Mouse (Mus musculus): Measurements from ENCODE around the gene Gm42906.

Gm42906 gene

GRCm38 (mm10) chr5:151060476-151060875, 367.5 kb downstream of the Gm42906 start:
- no peak for DNase-seq (ENCODE audit: low spot score)

- DNase-seq (ENCODE audit: low spot score), result no peak
These were observed 368.2 kb downstream of the Gm42906 start for GRCm38 (mm10) chr5:151059772-151060171.

DNA sequence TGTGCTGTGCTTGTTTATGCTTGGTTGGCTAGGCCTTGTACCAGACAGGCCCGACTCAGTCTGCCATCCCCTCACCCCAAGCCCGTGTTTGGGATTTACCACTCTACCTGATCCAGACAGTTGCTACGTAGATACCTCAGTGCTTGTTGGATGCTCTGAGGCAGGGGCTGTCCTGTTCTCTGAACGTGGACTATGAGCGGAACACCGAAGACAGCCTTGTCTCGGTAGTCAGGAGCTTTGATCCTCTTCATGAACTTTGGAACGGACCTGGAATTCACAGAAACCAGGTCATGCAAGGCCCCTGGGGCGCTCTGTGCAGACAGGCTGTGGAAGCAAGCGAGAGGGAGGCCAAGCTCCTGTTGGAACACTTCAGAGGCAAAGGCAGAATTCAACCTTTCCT, 368.6 kb downstream of the Gm42906 start:
- no peak for DNase-seq (ENCODE audit: low spot score)

GRCm38 (mm10) chr5:151057716-151058115, 370.2 kb downstream of the Gm42906 start:
- no peak for DNase-seq (ENCODE audit: low spot score)

DNA sequence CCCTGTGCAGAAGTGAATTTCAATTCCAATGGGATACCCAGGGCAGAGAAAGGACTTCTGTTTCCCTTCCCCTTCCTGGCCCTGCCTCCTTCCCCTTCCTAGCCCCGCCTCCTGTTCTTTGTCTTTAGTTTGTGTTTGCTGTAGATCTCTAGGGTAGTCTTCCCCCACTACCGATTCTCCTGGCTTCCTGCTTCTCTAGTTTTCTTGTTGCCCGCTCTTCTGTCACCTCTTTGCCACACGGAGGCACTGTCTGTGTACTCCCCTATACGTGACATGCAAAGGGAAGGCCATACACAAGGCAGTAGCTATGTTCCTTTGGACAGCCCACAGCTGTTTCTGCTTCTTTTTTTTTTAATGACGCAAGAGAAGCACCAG, 371.1 kb downstream of the Gm42906 start:
- no peak for DNase-seq (ENCODE audit: low spot score)

DNA sequence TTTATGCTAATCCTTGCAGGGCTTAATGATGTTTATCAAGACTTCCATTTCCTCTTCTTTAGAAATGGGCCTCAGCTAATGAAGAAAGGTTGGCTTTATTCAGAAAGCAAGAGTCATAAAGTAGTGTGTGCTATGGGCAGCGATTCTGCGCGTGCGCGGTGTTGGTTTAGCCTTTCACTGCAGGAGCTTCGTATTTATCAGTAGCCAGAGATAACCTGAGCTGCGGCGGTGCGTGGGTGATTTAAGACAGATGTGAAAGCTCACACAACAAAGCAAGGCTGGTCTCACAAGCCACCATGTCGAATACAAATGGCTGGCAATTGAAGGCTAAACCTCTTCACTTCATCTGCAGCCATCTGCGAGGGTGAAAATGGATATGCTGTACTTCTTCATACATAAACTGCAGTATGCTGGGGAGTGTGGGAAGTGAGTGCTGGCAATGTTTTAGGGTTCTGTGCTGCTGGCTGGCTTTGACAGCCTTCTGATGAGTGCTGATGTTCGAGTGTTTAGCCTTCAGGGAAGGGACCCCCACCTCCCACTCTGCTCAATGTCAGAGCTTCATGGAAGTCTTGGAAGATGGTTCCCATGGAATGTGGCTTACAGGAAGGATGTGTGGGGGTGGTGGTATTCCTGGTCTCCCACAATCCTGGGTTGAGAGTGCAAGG, 371.6 kb downstream of the Gm42906 start:
- DNase-seq (ENCODE audit: low spot score), result no peak

DNA sequence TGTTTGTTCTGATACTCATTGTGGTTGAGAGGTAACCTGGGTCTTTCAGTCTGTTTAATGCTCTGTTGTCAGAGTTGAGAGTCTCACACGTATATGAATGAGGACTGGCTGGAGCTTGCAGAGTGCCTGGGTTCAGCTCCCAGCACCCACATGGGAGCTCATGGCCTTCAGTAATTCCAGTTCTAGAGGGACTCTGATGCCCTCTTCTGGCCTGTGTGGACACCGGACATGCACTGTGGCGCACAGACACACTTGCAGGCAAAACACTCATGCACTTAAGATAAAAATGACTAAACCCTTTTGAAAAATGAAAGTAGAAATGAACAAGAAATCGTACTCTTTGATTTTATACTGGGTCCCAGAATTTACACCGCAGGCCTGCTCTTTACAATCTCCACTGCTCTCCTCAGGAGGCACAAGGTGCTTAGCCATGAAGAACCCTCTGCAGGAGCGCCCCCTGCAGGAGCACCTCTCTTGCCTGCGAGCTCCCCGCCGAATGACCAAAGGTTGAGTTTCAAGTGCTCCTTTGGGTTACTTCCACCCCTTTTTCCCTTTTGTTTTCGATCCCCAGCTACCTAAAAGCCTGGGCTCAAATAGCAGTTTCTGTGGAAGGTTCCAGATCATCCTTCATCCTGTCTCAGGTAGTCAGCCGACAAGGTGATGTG, 372.4 kb downstream of the Gm42906 start:
- peak; percentile 58 for DNase-seq (ENCODE audit: low spot score)

DNA sequence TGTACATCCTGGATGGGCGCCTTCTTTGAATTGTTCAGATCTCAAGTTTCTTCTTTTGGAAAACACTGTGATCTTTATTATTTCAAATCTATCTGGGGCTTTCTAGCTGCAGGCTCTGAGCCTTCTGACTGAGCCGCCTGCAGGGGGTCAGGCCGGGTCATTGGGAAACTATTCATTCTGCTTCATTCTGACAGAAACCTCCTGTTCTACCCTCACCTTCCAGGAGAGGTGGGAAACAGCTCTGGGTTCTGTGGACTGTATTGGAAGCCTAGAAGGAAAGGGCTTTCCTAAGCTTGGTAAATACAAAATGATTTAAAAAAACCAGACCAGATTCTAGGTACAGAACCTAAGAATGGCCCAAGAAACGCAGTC, 373.2 kb downstream of the Gm42906 start:
- no peak for DNase-seq (ENCODE audit: low spot score)

- DNase-seq (ENCODE audit: low spot score), result no peak
These were observed 373.7 kb downstream of the Gm42906 start for GRCm38 (mm10) chr5:151054100-151054742.

GRCm38 (mm10) chr5:151053190-151053589, 374.8 kb downstream of the Gm42906 start:
- DNase-seq (ENCODE audit: low spot score), result no peak

DNA sequence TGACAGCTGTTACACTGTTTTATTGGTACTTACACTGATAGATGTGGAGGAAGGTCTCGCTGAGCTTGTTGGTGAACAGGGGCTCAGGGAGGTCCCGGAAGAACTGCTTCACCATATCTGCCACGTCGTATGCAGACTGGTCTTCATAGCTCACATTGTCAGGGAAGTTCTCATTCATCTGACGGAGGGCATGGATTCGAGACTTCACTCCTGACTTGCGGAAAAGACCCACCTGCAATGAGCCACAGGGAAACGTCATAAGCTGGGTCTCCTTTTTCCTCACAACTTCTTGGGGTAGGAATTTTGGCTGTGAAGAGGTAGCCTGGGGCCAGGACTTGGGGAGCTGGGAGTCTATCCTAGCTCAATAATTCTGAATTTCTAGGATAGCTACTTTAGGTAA, 375.6 kb downstream of the Gm42906 start:
- DNase-seq (ENCODE audit: low spot score), result no peak

DNA sequence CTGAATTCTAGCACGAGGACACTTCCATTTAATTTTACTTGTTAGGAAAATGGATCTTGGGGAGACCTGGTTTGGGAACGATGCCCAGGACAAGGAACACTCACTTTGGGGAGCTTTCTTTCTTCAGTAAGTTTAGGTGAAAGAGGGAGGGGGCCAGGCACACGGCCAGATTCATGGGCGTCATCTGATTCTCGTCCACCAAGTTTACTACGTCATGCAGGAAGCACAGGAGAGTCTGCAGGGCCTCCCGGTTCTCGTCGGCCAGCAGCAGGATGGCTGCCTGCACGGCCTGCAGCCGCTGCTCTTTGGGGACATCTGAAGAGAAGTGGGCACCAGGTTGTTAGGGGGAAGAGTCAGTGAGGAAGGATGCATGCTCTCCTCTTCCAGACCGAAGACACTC, 380.5 kb downstream of the Gm42906 start:
- no peak for DNase-seq (ENCODE audit: low spot score)

DNA sequence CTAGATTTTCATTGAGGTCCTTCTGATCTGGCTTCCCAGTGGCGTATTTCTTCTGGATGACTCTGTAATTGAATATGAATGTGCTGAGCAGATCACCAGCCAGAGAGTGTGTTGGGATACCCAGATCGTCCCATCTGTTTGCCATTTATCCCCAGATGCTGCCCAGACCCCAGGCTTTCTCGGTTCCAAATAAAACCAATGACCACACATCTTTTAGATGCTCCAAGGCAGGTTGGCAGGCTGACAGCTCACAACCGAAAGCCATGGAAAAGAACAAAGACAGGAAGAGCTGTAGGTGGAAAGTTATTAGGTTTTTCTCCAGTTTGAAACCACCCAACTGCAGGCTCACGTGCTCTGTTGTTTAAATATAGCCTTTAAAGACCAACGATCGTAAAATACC, 381.0 kb downstream of the Gm42906 start:
- no peak for DNase-seq (ENCODE audit: low spot score)

DNA sequence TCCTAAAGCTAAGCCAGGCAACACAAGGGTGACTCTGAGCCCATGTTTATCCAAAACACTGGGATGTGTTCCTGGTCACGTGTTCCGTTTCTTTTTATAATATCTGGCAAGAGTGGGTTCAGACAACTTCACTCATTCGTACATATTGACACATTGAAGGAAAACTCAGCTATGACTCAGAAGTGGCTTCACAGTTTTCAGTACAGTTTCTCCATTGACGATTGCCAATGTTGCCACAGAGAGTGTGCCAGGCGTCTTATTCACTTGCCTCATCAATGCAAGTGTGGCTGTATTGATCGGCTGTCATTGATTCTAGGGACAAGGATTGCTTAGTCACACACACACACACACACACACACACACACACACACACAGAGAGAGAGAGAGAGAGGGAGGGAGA, 381.8 kb downstream of the Gm42906 start:
- DNase-seq (ENCODE audit: low spot score), result no peak

DNA sequence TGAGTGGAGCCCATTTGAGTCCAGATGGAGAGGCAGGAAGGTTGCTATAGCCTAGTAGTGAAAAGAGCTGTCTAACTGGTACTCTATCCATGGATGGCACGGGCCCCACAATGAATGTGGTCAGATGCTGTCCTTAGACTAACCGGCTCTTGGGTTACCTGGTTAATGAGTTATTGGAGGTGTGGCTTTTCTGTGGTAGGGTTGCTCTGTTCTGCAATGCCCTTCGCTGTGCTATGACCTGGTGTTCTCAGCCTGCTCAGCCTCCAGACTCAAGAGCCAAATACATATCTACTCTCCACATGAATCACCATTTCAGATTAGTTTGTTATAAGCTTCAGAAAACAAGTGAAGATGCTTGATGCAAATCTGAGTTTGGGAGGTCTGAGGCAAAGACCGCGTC, 385.1 kb downstream of the Gm42906 start:
- DNase-seq (ENCODE audit: low spot score), result no peak

DNA sequence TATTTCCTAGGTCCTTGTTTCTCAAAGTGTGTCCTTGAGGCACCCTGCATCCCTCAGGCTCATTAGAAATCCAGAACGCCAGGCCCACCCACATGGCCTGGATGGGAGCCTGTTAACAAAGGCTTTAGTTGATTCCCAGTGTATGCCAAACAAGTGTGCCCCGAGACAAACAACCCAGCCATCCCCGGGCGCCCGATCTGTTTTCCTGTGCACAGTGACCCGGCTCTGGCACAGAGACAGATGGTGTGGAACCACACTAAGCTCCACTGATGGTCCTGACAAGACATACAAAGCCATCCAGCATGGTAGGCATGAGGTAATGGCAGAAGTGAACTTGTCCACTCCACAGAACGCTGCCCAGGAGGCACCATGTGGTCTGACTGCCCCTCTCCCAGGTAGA, 390.1 kb downstream of the Gm42906 start:
- DNase-seq (ENCODE audit: low spot score), result peak; percentile 49

DNA sequence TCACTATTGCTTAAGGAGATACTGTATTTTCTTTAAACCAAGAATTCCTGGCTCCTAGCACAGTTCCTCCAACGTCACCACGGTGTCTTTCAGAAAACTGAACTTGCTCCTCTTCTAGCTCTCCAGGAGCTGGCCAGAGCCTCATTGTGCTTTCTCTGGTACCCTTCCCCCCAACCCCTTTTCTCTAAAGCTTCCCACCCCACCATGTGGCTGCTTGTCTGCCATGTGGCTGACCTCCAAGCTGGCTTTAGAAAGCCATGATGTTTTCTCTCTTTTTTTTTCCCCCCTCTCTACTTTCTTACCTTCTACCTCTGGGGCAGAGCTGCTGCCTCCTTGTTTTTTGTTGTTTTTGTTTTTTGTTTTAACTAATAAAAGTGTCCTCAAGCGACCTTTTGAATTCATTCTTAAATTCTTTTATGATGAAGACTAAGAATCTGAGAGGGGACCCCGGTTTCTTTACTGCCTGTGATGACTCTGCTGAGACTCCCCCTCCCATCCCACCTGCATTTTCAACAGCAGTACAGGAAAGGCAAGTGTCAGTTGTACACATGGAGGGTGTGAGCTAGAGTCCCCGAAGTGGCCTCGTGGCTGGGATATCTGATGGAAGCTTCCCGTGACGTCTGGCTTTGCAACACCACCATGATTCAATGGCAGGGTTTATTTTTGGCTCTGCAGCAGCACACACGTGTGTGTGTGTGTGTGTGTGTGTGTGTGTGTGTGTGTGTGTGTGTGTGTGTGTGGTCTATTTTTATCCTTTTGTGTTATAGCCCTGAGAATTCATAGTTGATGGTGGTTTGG, 393.0 kb downstream of the Gm42906 start:
- DNase-seq (ENCODE audit: low spot score), result no peak

GRCm38 (mm10) chr5:151028906-151029305, 399.1 kb downstream of the Gm42906 start:
- DNase-seq (ENCODE audit: low spot score), result no peak

GRCm38 (mm10) chr5:151027171-151027570, 400.8 kb downstream of the Gm42906 start:
- DNase-seq (ENCODE audit: low spot score), result no peak

GRCm38 (mm10) chr5:151026069-151026468, 401.9 kb downstream of the Gm42906 start:
- no peak for DNase-seq (ENCODE audit: low spot score)

- no peak for DNase-seq (ENCODE audit: low spot score)
These were observed 403.5 kb downstream of the Gm42906 start for GRCm38 (mm10) chr5:151024483-151024882.

DNA sequence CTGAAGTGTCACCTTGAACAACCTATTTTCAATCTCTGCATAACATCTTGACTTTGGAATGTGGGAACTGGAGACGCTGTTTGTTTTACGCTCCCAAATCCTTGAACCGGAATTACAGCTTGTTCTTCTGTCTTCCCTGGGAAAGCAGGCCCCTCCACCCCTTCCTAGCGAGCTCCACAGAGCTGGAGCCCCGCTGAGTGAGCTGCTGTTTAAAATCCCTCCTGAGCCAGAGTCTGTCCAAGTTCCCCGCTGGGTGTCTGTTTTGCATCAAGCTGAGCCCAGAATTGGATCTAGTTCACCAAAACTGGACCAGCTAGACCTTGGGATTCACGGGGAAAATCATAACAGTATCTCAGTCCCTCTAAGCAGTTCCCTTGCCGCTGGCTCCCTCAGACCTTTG, 404.5 kb downstream of the Gm42906 start:
- peak; percentile 53 for DNase-seq (ENCODE audit: low spot score)

DNA sequence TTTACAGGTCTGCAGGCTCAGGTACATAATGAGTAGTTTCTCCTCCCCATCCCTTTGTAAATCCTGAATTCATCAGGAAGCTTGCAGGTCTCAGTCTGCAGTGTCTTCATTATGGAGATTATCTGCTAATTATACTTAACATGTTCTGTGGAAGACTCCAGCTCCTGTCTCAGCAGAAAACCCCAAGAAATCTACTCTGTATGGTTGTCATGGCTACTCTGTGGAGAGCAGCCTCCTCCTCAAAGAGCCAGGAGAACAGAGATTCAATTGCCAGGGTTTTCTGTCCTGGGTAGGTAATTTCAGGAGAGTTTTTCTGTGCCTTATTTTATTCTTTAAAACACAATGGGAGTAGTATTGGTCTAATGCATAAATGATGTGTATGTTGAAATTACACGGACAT, 405.0 kb downstream of the Gm42906 start:
- no peak for DNase-seq (ENCODE audit: low spot score)
